Mouse (Mus musculus) testis, postnatal 14 days (tissue): ENCODE measurements around the gene Olfr690.
"Not testable (repeated sequence)": the region's sequence is repeated elsewhere in the genome, so short reads cannot be mapped to it uniquely, and the experiment has no call there.

Experiments
- DNase-seq: peaks from one replicate; pipeline ENCODE4 v3.0.0; 2021; ENCODE audit warnings: low spot score

The Olfr690 gene

GRCm38 (mm10) chr7:105334004-105334403, at the start of gene Olfr690:
Gene Olfr690, minus strand, starts transcription at chr7:105334104.
- DNase-seq, result no peak

- no peak for DNase-seq
Observed at GRCm38 (mm10) chr7:105380329-105380728, 46.4 kb upstream of the Olfr690 start.

GRCm38 (mm10) chr7:105374866-105375265, 41.0 kb upstream of the Olfr690 start, which contains the start of gene Gm5901:
Gene Gm5901, plus strand, starts transcription at chr7:105375038.
- DNase-seq, result no peak

GRCm38 (mm10) chr7:105373976-105374375, 40.1 kb upstream of the Olfr690 start:
- DNase-seq, result no peak

- no peak for DNase-seq
Observed at GRCm38 (mm10) chr7:105373509-105373908, 39.6 kb upstream of the Olfr690 start.

- DNase-seq, result no peak
Observed at GRCm38 (mm10) chr7:105372912-105373311, 39.0 kb upstream of the Olfr690 start.

- no peak for DNase-seq
Observed at GRCm38 (mm10) chr7:105368521-105368920, 34.6 kb upstream of the Olfr690 start.

GRCm38 (mm10) chr7:105367930-105368329, 34.0 kb upstream of the Olfr690 start, which contains the start of gene Olfr692:
Gene Olfr692, plus strand, starts transcription at chr7:105368230.
- no peak for DNase-seq

GRCm38 (mm10) chr7:105367268-105367667, 33.4 kb upstream of the Olfr690 start:
- DNase-seq, result no peak

GRCm38 (mm10) chr7:105361713-105362112, 27.8 kb upstream of the Olfr690 start:
- no peak for DNase-seq

- not testable (repeated sequence) for DNase-seq
Observed at GRCm38 (mm10) chr7:105356487-105356886, 22.6 kb upstream of the Olfr690 start.

- DNase-seq, result not testable (repeated sequence)
Observed at GRCm38 (mm10) chr7:105356064-105356463, 22.2 kb upstream of the Olfr690 start.

- DNase-seq, result no peak
Observed at GRCm38 (mm10) chr7:105342752-105343151, 8.8 kb upstream of the Olfr690 start.

- DNase-seq, result no peak
Observed at GRCm38 (mm10) chr7:105342170-105342569, 8.3 kb upstream of the Olfr690 start, which contains the start of gene Olfr691. Gene Olfr691, minus strand, starts transcription at chr7:105342270.

- no peak for DNase-seq
Observed at GRCm38 (mm10) chr7:105325302-105325701, 8.6 kb downstream of the Olfr690 start.

GRCm38 (mm10) chr7:105310865-105311264, 23.0 kb downstream of the Olfr690 start, which contains the start of gene Olfr689:
Gene Olfr689, plus strand, starts transcription at chr7:105311165.
- DNase-seq, result no peak

GRCm38 (mm10) chr7:105290051-105290450, 43.9 kb downstream of the Olfr690 start:
- no peak for DNase-seq

- no peak for DNase-seq
Observed at GRCm38 (mm10) chr7:105287795-105288194, 46.1 kb downstream of the Olfr690 start, which contains the start of gene Olfr688. Gene Olfr688, plus strand, starts transcription at chr7:105288095.
